Comparison of ENCODE assay signal across 11 mouse cellular contexts in the genomic region with DNA sequence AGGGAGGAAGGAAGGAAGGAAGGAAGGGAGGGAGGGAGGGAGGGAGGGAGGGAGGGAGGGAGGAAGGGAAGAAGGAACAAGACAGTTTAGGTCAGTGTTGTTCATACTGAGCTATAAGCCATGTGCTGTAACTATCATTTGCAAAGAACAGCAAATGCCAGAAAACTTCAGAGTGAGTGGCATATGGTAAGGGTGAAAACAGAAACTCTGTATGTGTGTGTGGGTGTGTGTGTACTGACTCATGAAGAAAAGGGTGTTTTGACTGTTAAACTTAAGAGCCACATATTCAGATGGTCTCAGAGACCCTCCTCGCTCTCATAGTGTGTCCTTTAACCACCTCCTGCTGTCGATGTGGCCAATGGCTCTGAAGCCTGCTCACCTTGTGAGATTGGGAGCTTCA.
"Had no signal": no experiment of that assay in that cellular context is flagged by ENCODE, and none has a peak within 500 bp of the region (broad histone marks: within the 10 kb centered on the region; RNA-seq: fewer than 3 reads in every experiment).

No protein-coding gene starts in this region.

- H3K36me3 ChIP-seq: intestine, embryonic 15.5 days; limb, embryonic 12.5 days; midbrain, embryonic 12.5 days; stomach, embryonic 15.5 days had no signal

- H3K27ac ChIP-seq: intestine, embryonic 15.5 days; limb, embryonic 12.5 days; midbrain, embryonic 12.5 days; stomach, embryonic 15.5 days had no signal

- H3K4me3 ChIP-seq: intestine, embryonic 15.5 days; limb, embryonic 12.5 days; midbrain, embryonic 12.5 days; stomach, embryonic 15.5 days had no signal

- ATAC-seq: intestine, embryonic 15.5 days had no signal

- H3K27me3 ChIP-seq: intestine, embryonic 15.5 days; limb, embryonic 12.5 days; midbrain, embryonic 12.5 days; stomach, embryonic 15.5 days had no signal

- H3K4me1 ChIP-seq: intestine, embryonic 15.5 days; limb, embryonic 12.5 days; stomach, embryonic 15.5 days had no signal

- DNase-seq: kidney, adult 18-20 months; kidney, postnatal 10 days; kidney, postnatal 4 days; lung, embryonic 14.5 days; lung, postnatal 10 days; lung, postnatal 4 days; thymus, postnatal 36 days had no signal

- H3K9ac ChIP-seq: intestine, embryonic 15.5 days; limb, embryonic 12.5 days; lung, embryonic 14.5 days; midbrain, embryonic 12.5 days; stomach, embryonic 15.5 days had no signal

- H3K9me3 ChIP-seq: intestine, embryonic 15.5 days; limb, embryonic 12.5 days; midbrain, embryonic 12.5 days; stomach, embryonic 15.5 days had no signal

- H3K4me2 ChIP-seq: intestine, embryonic 15.5 days; limb, embryonic 12.5 days; lung, embryonic 14.5 days; midbrain, embryonic 12.5 days; stomach, embryonic 15.5 days had no signal
